Mouse (Mus musculus): Measurements from ENCODE around the gene Lrch3. TPM values are rescaled to one million over a fixed set of nuclear protein-coding genes. Genes with fewer than 3 reads are reported as not detected.

Gene Lrch3
- polyA plus RNA-seq, 1 experiment: 9.0 TPM

GRCm38 (mm10) chr16:33019117-33019770 is 105.3 kb downstream of the Lrch3 start:
- Histone ChIP-seq H3K36me3 (ENCODE audit: control insufficient read depth, insufficient read depth) (peaks cover 5% of the 10 kb centered on the region), H3K79me2 (ENCODE audit: control insufficient read depth, insufficient read depth) (no peaks in the 10 kb centered on the region), H3K4me3 (no peak overlapping the region), H3K4me2 (ENCODE audit: low read depth) (peak overlapping the region; percentile 6), H3K27me3 (ENCODE audit: control insufficient read depth, insufficient read depth, insufficient read length) (no peaks in the 10 kb centered on the region), H3ac (ENCODE audit: control insufficient read depth, insufficient read length) (no peak overlapping the region)
- TF ChIP-seq MYOD1 (IDR thresholded peaks at IDR 0.05; ENCODE audit: control insufficient read depth in 1 of 3, insufficient read length in 2 of 3, low read depth in 2 of 3) (peak; percentile 14 to 78 (median 62)), TCF12 (IDR thresholded peaks at IDR 0.05; ENCODE audit: insufficient read depth, poor library complexity, severe bottlenecking) (no peak), POLR2A (IDR thresholded peaks at IDR 0.05; ENCODE audit: insufficient read length, low read depth) (no peak), CEBPB (IDR thresholded peaks at IDR 0.05; ENCODE audit: insufficient read depth, poor library complexity, severe bottlenecking) (no peak), MAX (IDR thresholded peaks at IDR 0.05; ENCODE audit: low read depth) (no peak), E2F4 (IDR thresholded peaks at IDR 0.05; ENCODE audit: insufficient read depth) (no peak), SRF (IDR thresholded peaks at IDR 0.05; ENCODE audit: control insufficient read depth, insufficient read length, low read depth) (no peak), POLR2AphosphoS2 (IDR thresholded peaks at IDR 0.05; ENCODE audit: insufficient read length, low read depth) (peak; percentile 35), TCF3 (IDR thresholded peaks at IDR 0.05; ENCODE audit: insufficient read length, low read depth) (no peak), USF1 (IDR thresholded peaks at IDR 0.05; ENCODE audit: low read depth) (no peak), MYOG (IDR thresholded peaks at IDR 0.05; ENCODE audit: control insufficient read depth in 1 of 3, insufficient read depth in 1 of 3, insufficient read length in 2 of 3, low read depth in 2 of 3) (peak; percentile 19 to 86 (median 31)), REST (IDR thresholded peaks at IDR 0.05; ENCODE audit: insufficient read depth, insufficient read length) (no peak)

GRCm38 (mm10) chr16:33021381-33021780 is 107.5 kb downstream of the Lrch3 start:
- H3K4me3 ChIP-seq: no peak overlapping the region
- no peak overlapping the region for H3K4me2 ChIP-seq (ENCODE audit: low read depth)
- H3K27me3 ChIP-seq (ENCODE audit: control insufficient read depth, insufficient read depth, insufficient read length): no peaks in the 10 kb centered on the region
- TF ChIP-seq CEBPB (IDR thresholded peaks at IDR 0.05; ENCODE audit: insufficient read depth, poor library complexity, severe bottlenecking): no peak
- no peak for TF ChIP-seq MYOG (IDR thresholded peaks at IDR 0.05; ENCODE audit: control insufficient read depth in 1 of 3, insufficient read depth in 1 of 3, insufficient read length in 2 of 3, low read depth in 2 of 3)
- TF ChIP-seq REST (IDR thresholded peaks at IDR 0.05; ENCODE audit: insufficient read depth, insufficient read length): no peak
- TF ChIP-seq POLR2AphosphoS2 (IDR thresholded peaks at IDR 0.05; ENCODE audit: insufficient read length, low read depth): no peak
- no peak for TF ChIP-seq TCF12 (IDR thresholded peaks at IDR 0.05; ENCODE audit: insufficient read depth, poor library complexity, severe bottlenecking)
- no peak overlapping the region for H3ac ChIP-seq (ENCODE audit: control insufficient read depth, insufficient read length)
- H3K36me3 ChIP-seq (ENCODE audit: control insufficient read depth, insufficient read depth): no peaks in the 10 kb centered on the region
- H3K79me2 ChIP-seq (ENCODE audit: control insufficient read depth, insufficient read depth): no peaks in the 10 kb centered on the region

- Histone ChIP-seq H3K36me3 (ENCODE audit: control insufficient read depth, insufficient read depth) (no peaks in the 10 kb centered on the region), H3K4me2 (ENCODE audit: low read depth) (no peak overlapping the region), H3K27me3 (ENCODE audit: control insufficient read depth, insufficient read depth, insufficient read length) (no peaks in the 10 kb centered on the region), H3ac (ENCODE audit: control insufficient read depth, insufficient read length) (no peak overlapping the region), H3K4me3 (no peak overlapping the region), H3K79me2 (ENCODE audit: control insufficient read depth, insufficient read depth) (no peaks in the 10 kb centered on the region)
- no peak for TF ChIP-seq REST (IDR thresholded peaks at IDR 0.05; ENCODE audit: insufficient read depth, insufficient read length)
- TF ChIP-seq E2F4 (IDR thresholded peaks at IDR 0.05; ENCODE audit: insufficient read depth): no peak
- no peak for TF ChIP-seq POLR2A (IDR thresholded peaks at IDR 0.05; ENCODE audit: insufficient read length, low read depth)
- TF ChIP-seq USF1 (IDR thresholded peaks at IDR 0.05; ENCODE audit: low read depth): no peak
- no peak for TF ChIP-seq POLR2AphosphoS2 (IDR thresholded peaks at IDR 0.05; ENCODE audit: insufficient read length, low read depth)
These were observed 109.8 kb downstream of the Lrch3 start for GRCm38 (mm10) chr16:33023750-33024149.

GRCm38 (mm10) chr16:33024456-33025104 is 110.7 kb downstream of the Lrch3 start:
- Histone ChIP-seq H3K4me3 (no peak overlapping the region), H3K36me3 (ENCODE audit: control insufficient read depth, insufficient read depth) (no peaks in the 10 kb centered on the region), H3K4me2 (ENCODE audit: low read depth) (no peak overlapping the region), H3K27me3 (ENCODE audit: control insufficient read depth, insufficient read depth, insufficient read length) (no peaks in the 10 kb centered on the region), H3K79me2 (ENCODE audit: control insufficient read depth, insufficient read depth) (no peaks in the 10 kb centered on the region), H3ac (ENCODE audit: control insufficient read depth, insufficient read length) (no peak overlapping the region)
- TF ChIP-seq POLR2A (IDR thresholded peaks at IDR 0.05; ENCODE audit: insufficient read length, low read depth): no peak
- peak in 2 of 3 experiments; percentile 9 to 40 for TF ChIP-seq MYOD1 (IDR thresholded peaks at IDR 0.05; ENCODE audit: control insufficient read depth in 1 of 3, insufficient read length in 2 of 3, low read depth in 2 of 3)
- no peak for TF ChIP-seq TCF12 (IDR thresholded peaks at IDR 0.05; ENCODE audit: insufficient read depth, poor library complexity, severe bottlenecking)
- no peak for TF ChIP-seq POLR2AphosphoS2 (IDR thresholded peaks at IDR 0.05; ENCODE audit: insufficient read length, low read depth)
- TF ChIP-seq CEBPB (IDR thresholded peaks at IDR 0.05; ENCODE audit: insufficient read depth, poor library complexity, severe bottlenecking): no peak
- no peak for TF ChIP-seq MYOG (IDR thresholded peaks at IDR 0.05; ENCODE audit: control insufficient read depth in 1 of 3, insufficient read depth in 1 of 3, insufficient read length in 2 of 3, low read depth in 2 of 3)
- TF ChIP-seq TCF3 (IDR thresholded peaks at IDR 0.05; ENCODE audit: insufficient read length, low read depth): no peak
- TF ChIP-seq REST (IDR thresholded peaks at IDR 0.05; ENCODE audit: insufficient read depth, insufficient read length): no peak
- TF ChIP-seq MAX (IDR thresholded peaks at IDR 0.05; ENCODE audit: low read depth): no peak

- Histone ChIP-seq H3ac (ENCODE audit: control insufficient read depth, insufficient read length) (no peak overlapping the region), H3K4me3 (no peak overlapping the region), H3K79me2 (ENCODE audit: control insufficient read depth, insufficient read depth) (no peaks in the 10 kb centered on the region), H3K36me3 (ENCODE audit: control insufficient read depth, insufficient read depth) (no peaks in the 10 kb centered on the region), H3K4me2 (ENCODE audit: low read depth) (no peak overlapping the region), H3K27me3 (ENCODE audit: control insufficient read depth, insufficient read depth, insufficient read length) (no peaks in the 10 kb centered on the region)
- no peak for TF ChIP-seq MYOD1 (IDR thresholded peaks at IDR 0.05; ENCODE audit: control insufficient read depth in 1 of 3, insufficient read length in 2 of 3, low read depth in 2 of 3)
These were observed 112.5 kb downstream of the Lrch3 start for GRCm38 (mm10) chr16:33026357-33026756.
